Mouse (Mus musculus): ENCODE results near the gene Gstt4.

DNA sequence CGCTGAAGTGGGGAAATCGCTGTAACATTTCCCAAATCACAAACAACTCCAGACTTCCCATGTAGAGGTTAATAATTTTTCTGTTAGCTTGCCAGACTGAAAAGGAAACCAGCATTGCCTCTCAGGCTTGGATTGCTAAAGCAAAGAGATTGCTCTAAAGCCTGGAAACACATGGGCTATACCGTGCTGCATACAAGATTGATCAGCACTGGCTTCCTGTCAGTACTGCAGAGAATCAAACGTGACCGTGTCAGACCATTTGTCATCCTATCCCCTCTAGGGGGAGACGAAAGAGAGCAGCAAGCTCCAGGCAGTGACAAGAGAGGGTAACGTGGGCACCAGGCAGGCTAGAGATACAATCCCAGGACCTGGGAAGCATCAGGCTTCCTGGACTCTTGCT, 31.6 kb downstream of the Gstt4 start:
- no peak for TF ChIP-seq ETS1 (IDR thresholded peaks at IDR 0.05; ENCODE audit: low read depth, low read length)
- no peak for TF ChIP-seq POLR2AphosphoS5 (IDR thresholded peaks at IDR 0.05; ENCODE audit: borderline replicate concordance, low read depth, low read length)
- TF ChIP-seq CHD2 (IDR thresholded peaks at IDR 0.05; ENCODE audit: low read length): no peak
- TF ChIP-seq BHLHE40 (IDR thresholded peaks at IDR 0.05; ENCODE audit: borderline replicate concordance, low read depth, low read length): no peak
- TF ChIP-seq MYC (IDR thresholded peaks at IDR 0.05; ENCODE audit: low read depth, low read length): no peak
